Mouse (Mus musculus): ENCODE measurements around the gene Cblb. TPM values are rescaled to one million over a fixed set of nuclear protein-coding genes. Genes with fewer than 3 reads are reported as not detected.
A peak's percentile ranks its signal among the peaks of the same experiment; 100 is the strongest.

The Cblb gene
- polyA plus RNA-seq (2017; shearing (Covaris generic)) = 10 to 100 TPM; 42.2 to 42.6 TPM

- peak; percentile 89 for ATAC-seq
Measured at GRCm38 (mm10) chr16:52031091-52031689, at the start of gene Cblb. Gene Cblb, plus strand, starts transcription at chr16:52031225.

GRCm38 (mm10) chr16:51985436-51985835, 45.6 kb upstream of the Cblb start:
- ATAC-seq = no peak

GRCm38 (mm10) chr16:51986207-51986606, 44.8 kb upstream of the Cblb start:
- no peak for ATAC-seq

GRCm38 (mm10) chr16:51987085-51987620, 43.9 kb upstream of the Cblb start:
- no peak for ATAC-seq

GRCm38 (mm10) chr16:51988027-51988426, 43.0 kb upstream of the Cblb start:
- ATAC-seq = no peak

GRCm38 (mm10) chr16:51989259-51989658, 41.8 kb upstream of the Cblb start:
- ATAC-seq = peak; percentile 96

- ATAC-seq = no peak
Measured at GRCm38 (mm10) chr16:52000043-52000442, 31.0 kb upstream of the Cblb start.

- ATAC-seq = no peak
Measured at GRCm38 (mm10) chr16:52000801-52001200, 30.2 kb upstream of the Cblb start.

GRCm38 (mm10) chr16:52007006-52007405, 24.0 kb upstream of the Cblb start:
- no peak for ATAC-seq

GRCm38 (mm10) chr16:52008471-52008870, 22.6 kb upstream of the Cblb start:
- no peak for ATAC-seq

GRCm38 (mm10) chr16:52009421-52009820, 21.6 kb upstream of the Cblb start:
- no peak for ATAC-seq

- no peak for ATAC-seq
Measured at GRCm38 (mm10) chr16:52012984-52013383, 18.0 kb upstream of the Cblb start.

- ATAC-seq = no peak
Measured at GRCm38 (mm10) chr16:52013812-52014211, 17.2 kb upstream of the Cblb start.

GRCm38 (mm10) chr16:52023417-52023816, 7.6 kb upstream of the Cblb start:
- ATAC-seq = no peak

- ATAC-seq = no peak
Measured at GRCm38 (mm10) chr16:52027326-52027725, 3.7 kb upstream of the Cblb start.

GRCm38 (mm10) chr16:52029001-52029400, 2.0 kb upstream of the Cblb start:
- ATAC-seq = no peak

GRCm38 (mm10) chr16:52031712-52032251, 757 bp downstream of the Cblb start:
- peak; percentile 5 for ATAC-seq

- ATAC-seq = no peak
Measured at GRCm38 (mm10) chr16:52032376-52033330, 1.6 kb downstream of the Cblb start.

GRCm38 (mm10) chr16:52033381-52034315, 2.6 kb downstream of the Cblb start:
- no peak for ATAC-seq

GRCm38 (mm10) chr16:52034356-52034755, 3.3 kb downstream of the Cblb start:
- no peak for ATAC-seq

- no peak for ATAC-seq
Measured at GRCm38 (mm10) chr16:52036295-52036694, 5.3 kb downstream of the Cblb start.

GRCm38 (mm10) chr16:52038283-52038682, 7.3 kb downstream of the Cblb start:
- peak; percentile 38 for ATAC-seq
